Mouse (Mus musculus) cerebellum, postnatal 36 days (tissue): ENCODE measurements around the gene Hspe1.
"Not testable (repeated sequence)": the region's sequence is repeated elsewhere in the genome, so short reads cannot be mapped to it uniquely, and the experiment has no call there.

Source experiments
- DNase-seq, 2 experiments: peaks; one replicate each; pipeline ENCODE4 v3.0.0; 2021 to 2022; ENCODE audit warnings: mixed read lengths in 2 of 2

Gene Hspe1

DNA sequence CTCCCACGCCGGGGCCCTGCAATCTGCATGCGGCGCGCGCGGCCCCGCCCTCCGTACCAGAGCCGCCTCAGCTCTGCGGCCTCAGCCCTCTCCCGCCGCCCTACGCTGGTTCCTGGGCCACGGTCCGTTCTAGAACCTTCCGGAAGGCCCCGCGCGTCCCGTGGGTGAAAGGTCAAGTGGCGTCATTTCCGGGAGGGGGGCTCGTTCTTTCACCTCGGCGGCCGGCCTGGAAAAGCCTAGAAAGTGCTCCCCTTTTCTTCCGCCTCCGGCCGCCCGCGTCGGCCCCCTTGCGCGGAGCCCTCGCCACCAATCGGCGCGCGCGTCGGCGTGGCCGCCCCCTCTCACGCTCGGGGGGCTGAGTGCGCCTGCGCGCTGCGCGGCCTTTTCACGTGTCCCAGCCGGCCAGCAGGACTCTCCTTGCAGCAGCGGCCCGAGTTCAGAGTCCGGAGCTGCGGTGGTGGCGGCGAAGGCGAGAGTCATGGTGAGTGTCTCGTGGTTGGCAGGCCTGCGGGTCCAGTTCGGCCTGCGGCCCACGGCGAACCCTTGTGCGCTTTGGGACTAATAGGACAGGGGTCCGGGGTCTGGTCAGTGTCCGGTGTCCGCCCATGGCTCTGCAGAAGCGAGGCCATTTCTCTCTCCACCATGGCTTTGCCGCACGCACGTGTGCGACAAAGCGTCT is at the start of gene Hspe1, which contains the start of gene Hspd1:
TSS of gene Hspe1 (plus strand) at position 201 of the 679 bp plus-strand sequence.
TSS of gene Hspd1 (minus strand) at position 312 of the 679 bp plus-strand sequence.
- DNase-seq = peak; percentile 97 to 98

DNA sequence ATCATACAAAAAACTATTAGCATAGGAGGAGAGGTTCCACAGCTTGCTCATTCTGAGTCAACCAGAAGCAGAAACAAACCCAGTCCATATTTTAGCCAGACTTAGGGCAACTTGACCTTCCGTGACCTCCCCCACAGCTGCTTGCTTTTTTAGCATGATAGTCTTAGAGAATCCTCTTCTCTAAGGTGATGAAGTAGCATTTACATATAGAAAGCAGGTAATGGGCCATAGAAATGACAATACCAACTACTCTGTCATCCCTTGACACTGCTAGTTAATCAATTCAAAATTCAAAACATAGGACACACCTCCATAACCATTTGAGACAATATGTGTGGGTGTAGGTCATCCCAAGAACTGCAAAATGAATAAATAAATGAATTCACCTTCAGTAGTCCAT is 48.0 kb upstream of the Hspe1 start:
- no peak for DNase-seq

DNA sequence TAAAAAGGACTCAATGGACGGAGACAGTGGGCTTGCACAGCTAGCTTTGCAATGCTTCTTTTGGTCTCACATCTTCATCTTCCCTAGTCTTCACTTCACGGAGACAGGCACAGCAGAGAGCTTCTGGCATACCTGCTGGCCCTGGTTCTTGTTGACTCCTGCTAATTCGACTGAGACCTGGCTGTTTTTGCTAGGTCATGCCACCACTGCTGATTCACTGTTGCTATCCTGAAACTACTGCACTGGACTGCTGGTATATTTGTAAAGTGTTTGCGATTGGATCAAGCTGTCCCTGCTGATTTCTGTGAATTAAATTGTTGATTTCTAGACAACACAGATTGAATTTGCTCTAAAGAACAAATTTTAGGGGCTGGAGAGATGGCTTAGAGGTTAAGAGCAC is 46.2 kb upstream of the Hspe1 start:
- DNase-seq = no peak

DNA sequence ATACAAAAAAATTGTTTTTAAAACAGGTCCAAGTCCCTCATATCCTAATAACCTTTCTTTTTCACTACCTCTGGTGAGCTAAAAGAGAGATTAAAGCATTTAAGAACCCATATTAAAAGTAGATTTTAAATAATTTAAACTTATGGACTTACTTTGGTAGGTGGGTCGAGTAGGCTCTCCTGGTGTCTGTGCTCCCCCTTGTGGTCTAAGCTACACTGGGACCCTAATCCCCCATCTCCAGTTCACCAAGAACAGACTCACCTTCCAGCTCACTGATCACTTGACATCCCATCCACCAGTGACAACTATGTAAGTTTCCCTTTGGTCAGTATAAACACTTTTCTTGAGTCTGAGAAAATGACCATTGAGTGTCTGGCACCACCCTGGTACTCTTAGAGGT is 45.7 kb upstream of the Hspe1 start:
- no peak for DNase-seq

DNA sequence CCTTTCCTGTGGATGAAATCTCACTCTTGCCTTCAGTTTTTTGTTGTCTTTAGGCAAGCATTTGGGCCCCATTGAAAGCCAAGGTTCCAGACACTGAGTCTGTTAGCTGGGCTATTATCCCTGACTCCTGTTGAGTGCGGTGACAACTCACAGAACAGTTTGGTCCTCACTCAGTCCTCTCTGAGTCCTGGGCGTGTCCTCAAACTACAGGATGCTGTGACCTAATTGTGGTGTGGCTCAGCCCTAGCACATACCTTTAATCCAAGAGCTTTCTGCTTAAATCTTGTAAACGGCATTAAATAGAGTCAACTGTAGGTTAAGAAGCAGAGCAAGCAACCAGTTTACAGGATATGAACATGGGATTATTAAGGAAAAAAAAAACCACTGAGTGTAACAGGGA is 44.8 kb upstream of the Hspe1 start:
- DNase-seq = no peak

DNA sequence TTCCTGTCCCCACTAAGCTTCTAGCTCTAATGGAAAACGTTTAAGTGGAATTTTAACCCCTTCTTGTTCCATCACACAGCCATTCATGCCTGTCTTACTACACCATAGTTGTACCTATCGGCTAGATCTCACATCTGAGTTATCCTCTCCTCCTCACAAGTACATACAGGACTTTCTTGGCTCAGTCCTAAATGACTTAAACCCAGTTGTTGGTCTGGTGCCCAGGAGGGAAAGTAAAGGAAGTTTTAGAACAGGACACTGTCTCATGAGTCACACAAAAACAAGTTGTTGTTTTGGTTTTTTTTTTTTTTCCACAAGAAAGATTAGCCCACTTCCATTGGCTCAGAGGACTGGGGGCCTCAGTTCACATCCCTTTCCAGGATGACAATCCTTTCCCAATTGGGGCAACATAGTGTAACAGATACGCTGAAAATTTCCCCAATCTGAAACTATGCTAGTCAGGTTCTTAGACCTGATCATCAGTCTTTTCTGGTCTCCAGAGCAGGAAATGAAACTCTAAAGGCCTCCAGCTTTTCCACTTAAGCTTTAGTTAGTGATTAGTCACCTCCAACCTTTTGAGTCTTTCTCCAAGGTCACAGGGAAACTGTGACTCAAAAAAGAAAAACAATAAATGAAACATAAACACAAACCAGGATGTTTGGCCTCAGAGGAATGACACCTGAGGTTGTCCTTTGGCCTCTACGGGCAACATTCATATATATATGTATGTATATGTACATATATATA is 38.9 kb upstream of the Hspe1 start:
- no peak for DNase-seq

DNA sequence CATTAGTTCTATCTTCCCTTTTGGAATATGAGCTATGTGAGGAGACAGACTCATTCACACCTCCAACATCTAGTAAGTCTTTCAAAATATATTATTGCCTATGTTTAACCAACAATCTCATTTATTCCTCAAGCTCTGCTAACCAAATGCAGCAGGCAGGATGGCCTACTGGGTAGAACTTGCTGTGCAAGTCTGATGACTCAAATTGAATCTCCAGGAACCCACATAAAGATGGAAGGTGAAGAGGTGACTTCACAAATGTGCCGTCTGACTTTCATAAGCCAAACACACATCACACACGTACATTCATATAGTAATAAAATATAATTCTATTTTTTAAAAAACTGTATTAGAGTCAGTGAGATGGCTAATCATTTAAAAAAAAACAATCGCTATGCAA is 36.3 kb upstream of the Hspe1 start:
- DNase-seq = no peak

DNA sequence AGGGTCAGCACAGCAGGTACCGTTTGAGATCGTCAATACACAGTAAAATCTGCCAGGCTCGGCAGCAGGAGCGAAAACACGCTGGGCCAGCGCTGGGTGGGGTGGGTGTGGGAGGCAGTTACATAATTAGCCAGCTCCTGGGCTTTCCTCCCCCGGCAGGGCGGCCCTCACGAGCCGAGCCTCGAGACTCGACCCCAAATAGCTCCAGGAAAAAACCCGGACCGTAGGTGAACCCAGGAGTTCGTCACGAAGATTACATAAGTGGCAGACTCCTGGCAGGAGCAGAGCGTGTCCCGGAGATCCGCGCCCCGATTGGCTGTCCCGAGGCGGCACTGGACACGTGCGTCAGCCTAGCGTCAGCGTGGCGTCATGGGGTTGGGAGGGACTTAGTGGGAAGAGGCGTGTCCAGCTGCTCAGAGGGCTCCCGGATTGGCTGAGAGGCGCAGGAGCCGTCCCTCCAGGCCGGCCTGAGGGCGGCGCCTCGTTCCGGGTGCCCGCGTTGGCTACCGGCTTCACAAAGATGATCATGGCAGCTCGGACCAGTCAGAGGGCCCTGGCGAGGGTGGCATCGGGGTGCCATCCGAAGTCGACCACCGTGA is 35.5 kb upstream of the Hspe1 start, which contains the start of gene Coq10b:
TSS of gene Coq10b (plus strand) at position 416 of the 599 bp plus-strand sequence.
- DNase-seq = peak; percentile 98 to 99

DNA sequence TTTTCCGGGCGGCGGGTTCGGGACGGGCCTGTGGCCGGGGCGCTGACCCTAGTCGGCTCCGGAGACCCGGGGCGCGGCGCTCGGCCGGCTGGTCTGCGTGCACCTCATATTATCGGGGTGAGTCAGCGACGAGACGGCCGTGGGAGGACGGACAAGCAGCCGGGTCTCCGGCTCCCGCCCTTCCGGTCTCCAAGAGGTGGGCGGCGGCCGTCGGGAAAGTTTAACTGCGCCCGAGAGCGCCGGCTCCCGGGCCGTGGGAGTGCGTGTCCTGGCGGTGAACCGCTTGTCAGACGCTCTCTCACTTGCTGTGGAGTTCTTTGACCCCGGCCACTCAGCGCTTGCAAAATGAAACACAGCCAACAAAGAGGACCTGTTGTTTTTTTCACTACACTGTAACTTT is 34.9 kb upstream of the Hspe1 start:
- no peak for DNase-seq

DNA sequence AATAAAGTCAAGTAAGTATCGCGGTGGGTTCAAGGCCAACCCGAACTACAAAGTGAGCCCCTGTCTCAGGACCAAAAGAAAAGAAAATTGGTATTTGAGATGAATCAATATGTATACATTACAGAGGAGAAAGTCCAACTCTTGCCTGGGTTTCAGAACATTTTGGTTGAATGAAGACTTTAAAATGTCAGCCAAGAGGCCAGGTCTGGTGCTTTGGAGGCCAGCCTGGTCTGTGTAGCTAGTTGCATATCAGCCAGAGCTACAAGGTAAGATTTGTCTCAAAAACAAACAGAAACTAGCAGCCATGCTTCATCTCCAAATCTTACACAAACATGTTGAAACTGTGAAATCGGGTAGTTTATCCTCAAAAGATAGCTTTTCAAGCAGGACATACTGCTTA is 34.3 kb upstream of the Hspe1 start:
- no peak for DNase-seq

DNA sequence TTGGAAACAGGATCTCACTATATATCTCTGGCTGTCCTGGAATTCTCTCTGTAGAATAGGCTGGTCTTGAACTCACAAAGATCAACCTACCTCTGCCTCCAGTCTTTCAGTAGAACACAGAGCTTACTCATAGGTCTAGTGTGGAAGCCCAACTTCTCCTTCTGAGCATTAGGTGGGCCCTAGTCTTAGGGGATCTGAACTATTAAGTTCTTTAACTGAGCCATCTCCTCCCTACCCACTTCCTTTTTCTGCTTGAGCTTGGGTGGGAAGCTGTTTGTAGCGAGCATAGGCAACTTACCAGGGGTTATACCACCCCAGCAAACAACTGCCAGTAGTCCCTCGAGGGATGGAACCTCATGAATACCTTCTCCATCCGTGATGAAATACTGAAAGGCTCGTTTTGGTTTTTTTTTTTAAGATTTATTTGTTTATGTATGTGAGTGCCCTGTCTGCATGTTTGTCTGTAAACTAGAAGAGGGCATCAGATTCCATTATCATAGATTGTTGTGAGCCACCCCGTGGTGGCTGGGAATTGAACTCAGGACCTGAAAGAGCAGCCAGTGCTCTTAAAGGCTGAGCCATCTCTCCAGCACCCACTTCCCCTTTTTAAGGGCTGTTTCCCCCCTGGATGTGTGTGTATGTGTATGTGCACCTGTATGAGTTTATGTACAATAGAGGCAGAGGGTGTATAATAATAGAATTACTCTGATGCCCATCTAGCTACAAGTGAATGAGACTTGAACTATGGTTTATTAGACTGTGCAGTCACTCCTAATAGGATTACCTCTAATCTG is 32.4 kb upstream of the Hspe1 start:
- no peak for DNase-seq

DNA sequence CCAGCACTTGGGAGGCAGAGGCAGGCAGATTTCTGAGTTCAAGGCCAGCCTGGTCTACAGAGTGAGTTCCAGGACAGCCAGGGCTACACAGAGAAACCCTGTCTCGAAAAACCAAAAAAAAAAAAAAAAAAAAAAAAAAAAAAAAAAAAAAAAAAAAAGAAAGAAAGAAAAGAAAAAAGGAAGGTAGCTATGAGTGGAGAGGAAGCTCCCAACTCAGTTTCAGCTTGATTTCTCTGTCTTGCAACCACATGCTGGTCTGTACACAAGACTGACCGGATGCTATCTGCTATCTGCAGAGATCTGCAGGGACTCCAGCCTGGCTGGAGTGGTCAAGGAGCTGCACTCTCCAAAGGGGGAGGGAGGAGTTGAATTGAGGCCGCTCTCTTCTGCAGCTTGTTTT is 29.5 kb upstream of the Hspe1 start:
- not testable (repeated sequence) for DNase-seq

DNA sequence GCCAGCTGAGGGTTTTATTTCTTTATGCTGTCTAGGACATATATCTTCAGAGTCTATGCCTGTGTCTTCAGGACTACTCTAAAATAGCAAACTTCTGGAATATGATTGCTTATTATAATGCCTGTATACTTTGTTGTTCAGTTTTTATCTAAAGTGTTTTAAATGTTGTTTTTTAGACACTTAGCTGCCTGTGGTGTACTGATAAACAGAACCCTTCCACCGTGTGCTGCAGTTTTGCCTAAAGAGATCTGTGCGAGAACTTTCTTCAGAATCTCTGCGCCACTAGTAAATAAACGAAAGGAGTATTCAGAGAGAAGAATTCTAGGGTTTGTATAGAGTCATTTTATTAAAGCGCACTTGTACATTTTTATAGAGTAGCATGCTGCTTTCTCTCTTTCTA is 26.8 kb upstream of the Hspe1 start:
- no peak for DNase-seq

DNA sequence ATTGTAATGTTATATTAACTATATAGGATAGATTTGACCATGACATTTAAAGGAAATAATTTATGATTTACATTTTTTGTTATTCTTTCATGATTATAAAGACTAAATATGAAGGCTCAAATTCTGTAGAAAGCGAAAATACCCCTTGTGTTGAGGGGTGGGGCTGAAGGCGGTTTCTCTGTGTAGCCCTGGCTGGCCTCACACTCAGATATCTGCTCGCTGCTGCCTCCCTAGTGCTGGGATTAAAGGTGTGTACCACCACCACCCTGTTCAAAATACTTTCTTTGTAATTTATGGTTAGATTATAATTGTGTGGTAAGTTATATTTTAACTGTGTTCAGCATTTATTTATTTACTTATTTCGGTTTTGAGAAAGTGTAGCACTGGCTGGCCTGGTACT is 26.2 kb upstream of the Hspe1 start:
- no peak for DNase-seq

DNA sequence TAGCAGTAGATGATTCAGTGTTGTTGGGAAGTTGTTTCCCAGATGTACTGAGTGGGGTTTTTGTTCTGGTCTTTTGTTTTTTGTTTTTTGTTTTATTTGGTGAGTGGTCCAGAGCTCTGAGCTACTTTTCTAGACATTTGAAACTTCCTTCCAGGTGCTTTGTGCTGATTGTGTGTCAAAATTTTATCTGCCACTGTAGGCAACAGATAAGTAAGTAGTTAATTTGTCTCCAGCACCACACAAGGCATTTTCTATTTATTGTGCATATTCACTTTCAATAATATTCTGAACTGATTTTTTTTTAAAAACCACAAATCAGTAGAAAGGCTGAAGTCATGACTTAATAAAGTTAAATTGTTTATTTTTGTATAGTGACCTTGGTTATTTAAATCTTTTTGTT is 15.6 kb upstream of the Hspe1 start:
- DNase-seq = not testable (repeated sequence)

DNA sequence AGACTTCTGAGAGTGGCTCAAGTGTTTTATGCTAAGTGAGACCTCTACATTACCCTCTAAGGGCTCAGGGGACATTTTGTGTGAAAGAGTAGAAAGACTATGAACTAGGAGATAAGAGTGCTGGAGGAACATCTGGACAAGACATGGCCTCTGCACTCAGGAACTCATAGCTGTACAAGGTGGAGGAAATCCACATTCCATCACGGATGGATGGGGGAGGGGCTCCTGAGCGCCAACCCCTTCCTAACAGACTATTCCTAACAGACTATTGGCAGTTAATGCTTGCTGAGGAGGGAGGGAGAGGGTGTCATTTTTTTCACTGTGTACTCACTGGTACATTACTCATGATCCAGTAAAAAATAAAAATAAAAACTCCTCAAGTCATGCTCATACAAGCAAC is 13.2 kb upstream of the Hspe1 start:
- no peak for DNase-seq

DNA sequence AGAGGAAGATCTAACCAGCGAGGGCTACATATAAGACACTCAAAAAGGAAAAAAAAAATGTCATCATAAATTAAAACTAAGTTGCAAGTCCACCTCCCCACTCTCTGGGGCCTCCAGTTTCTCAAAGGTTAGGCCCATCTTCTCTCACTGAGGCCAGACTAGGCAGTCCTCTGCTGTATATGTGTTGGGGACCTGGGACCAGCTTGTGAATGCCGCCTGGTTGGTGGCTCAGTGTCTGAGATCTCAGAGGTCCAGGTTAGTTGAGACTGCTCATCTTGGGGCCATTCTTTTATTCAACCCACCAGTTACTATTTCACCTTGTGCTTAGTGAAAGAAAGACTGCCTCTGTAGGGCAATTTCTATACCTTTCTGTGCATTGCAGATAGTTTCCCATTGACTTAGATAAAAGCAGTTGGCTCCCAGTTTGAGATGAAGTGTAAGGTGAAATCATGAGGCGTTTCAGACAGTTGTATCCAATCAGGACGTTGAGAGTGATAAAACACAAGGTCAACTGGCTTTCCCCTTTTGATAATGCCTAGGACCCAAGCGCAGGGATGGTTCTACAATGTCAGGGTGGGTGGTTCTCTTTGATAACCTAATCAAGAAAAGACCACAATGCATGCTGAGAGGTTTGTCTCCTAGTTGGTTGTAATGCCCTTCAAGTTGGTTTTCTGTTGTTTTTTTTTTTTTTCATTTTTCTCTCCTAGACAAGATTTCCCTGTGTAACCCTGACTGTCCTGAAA is 12.1 kb upstream of the Hspe1 start:
- DNase-seq = no peak

DNA sequence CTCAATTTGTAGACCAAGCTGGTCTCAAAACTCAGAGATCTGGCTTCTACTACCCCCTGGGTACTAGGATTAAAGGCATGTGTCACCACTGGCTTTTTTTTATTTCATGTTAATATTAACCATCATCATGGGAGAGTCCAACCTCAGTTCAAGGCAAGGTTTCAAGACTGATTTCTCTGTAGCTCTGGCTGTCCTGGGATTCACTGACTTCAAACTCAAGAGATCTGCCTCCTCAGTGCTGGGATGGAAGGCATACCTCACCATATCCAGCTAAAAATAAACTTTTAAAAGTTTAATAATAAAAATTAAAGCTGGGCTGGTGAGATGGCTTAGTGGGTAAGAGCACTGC is 11.6 kb upstream of the Hspe1 start:
- no peak for DNase-seq

DNA sequence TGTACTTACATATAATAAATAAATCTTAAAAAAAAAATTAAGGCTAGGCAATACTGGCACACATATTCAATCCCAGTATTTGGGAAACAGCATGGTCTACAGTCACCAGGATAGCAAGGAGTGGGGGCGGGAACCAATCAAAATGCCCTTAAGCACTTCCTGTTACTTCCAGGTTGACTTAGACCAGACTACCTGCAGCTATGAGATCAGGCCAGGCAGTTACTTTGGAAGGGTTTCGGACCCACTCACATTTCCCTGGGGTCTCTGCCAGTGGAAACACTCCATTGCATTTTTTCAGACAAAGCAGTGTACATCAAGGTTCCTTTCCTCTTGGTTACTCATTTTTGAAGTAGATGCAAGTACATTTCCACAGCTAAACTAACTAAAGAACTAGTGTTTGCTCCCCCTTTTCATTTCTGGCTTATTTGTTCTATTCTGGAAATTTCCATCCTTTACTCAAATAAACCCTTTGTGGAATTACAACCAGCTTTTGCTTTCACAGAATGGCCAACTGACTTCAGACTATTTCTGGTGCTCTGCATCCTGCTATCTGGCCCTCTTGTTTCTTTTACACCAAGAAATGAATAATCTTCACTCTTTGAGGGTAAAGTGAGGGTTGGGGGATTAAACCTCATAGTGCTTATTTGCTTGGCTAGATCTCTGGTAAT is 10.9 kb upstream of the Hspe1 start:
- no peak for DNase-seq

DNA sequence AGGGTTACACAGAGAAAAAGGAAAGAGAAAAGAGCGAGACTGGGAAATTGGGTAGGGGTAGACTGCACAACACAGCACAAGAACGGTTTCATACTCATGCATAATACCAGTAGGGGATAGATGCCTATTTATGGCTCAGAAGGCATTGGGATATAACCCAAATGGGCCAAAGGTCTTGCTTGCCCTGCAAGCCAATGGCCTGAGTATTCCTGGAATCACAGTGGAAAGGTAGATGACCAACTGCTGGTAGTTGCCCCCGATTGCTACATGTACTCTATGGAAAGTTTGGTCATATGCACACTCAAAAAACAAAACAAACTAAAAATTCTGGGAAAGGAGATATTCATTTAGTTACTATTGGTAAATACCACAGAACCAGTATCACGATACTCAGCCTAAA is 8.3 kb upstream of the Hspe1 start:
- DNase-seq = no peak

DNA sequence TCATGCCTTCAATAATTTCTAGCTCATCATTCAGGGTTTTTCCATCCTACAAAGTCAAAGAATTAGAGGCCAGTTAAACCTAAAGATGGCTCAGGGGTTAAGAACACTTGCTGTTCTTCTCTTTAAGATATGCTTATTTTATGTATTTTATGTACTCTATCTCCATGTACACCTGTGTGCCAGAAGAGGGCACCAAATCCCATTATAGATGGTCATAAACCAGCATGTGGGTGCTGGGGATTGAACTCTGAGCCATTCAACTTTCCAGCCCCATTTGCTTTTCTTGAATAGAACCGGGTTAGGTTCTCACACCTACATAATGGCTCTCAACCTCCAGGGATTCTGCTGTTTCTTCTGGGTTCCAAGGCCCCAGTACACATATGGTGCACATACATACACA is 5.8 kb upstream of the Hspe1 start:
- DNase-seq = no peak

DNA sequence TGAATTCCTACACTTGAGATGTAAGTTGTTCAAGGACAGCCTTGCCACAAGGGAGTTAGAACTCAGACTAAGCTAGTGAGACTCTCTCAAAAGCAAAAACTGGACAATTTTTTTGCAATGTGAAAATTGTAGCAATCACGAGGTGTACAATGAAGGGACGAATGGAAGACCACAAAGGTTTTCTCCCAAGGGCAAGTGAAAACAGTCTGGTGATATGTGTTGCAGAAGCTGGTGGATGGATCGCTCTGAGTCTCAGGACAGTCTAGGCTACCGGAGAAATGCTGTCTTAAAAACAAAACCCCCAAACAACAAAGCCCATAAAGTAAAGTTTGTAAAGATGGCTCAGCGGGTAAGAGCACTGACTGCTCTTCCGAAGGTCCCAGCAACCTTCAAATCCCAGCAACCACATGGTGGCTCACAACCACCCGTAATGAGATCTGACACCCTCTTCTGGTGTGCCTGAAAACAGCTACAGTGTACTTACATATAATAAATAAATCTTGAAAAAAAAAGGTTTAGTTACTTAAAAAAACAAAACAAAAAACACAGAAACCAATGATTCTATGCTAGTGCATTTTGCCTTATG is 2.1 kb upstream of the Hspe1 start:
- DNase-seq = no peak
